Mouse (Mus musculus) monocyte, adult 2 months (primary cell): ENCODE data around the gene Pofut1.
"Not testable (repeated sequence)": the region's sequence is repeated elsewhere in the genome, so short reads cannot be mapped to it uniquely, and the experiment has no call there.

Source experiments
- DNase-seq, 2 experiments: peaks; one replicate each; pipeline ENCODE4 v3.0.0; 2022; ENCODE audit warnings: low spot score in 2 of 2, low read depth in 1 of 2

The Pofut1 gene

GRCm38 (mm10) chr2:153238406-153238805, 2.9 kb upstream of the Pofut1 start:
- no peak for DNase-seq

DNA sequence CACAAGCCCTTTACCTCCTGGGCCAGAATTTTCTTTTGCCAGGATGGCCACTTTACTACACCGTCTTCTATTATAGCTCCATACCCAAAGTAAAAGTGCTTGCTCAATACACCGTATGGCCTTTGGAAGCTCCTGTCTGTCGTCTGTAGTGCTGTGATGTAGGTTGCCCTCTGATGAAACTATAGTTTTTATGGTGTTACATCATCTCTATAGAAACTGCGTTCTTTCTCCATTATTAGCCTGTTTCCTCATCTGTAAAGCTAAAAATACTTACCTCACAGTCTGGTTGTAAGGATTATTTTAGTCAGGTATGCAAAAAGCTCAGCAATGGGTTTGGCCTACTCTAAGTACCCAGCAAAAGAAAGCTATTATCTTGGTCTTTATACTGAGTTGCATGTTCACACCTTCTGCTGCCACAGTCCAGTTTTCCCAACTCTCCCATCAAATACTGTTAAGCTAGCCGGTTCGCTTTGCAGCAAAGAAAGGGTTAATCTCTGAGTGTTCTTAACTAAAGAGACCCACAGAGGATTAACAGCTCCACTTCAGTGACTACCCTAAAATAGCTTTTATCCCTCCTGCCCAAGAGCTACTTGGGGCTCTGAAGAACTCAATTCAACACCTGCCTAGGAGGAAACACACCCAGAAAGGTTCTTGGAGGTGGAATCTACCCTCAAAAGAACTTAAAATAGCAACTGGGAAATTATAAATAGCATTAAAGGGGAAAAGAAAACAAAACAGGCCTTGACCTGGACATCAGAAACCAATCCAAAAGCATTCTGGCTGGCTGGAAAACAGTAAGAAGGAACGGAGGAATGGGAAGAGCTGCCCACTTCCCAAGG, 2.1 kb upstream of the Pofut1 start:
- no peak for DNase-seq

- no peak for DNase-seq
These were observed 1.4 kb upstream of the Pofut1 start for GRCm38 (mm10) chr2:153239860-153240480.

DNA sequence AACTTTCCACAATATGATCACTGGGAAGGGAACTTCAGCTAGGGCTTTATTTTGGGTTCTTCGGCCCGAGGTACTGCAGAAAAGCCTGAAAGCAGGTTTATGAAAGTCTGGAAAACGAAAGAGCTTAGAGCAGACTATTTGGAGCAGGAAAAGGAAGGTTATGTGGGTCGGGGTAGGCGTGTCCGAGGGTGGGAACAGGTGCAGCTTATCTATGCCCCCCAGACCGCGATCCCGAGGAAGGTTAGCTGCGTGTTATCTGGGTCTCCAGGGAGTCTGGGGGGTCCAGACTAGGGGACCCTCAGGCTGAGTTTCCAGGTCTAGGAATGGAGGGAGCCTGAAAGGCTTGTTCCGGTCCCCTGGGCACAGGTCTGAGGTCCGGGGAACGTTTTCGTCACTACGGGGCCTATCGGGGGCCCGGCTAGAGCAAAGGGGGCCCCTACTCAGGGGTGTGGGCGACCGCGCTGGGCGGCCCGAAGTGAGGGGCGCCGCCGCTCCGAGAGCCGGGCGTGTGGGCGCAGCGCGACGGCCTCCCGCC, 565 bp upstream of the Pofut1 start:
- DNase-seq, result no peak

- DNase-seq, result no peak
These were observed 823 bp downstream of the Pofut1 start for GRCm38 (mm10) chr2:153242156-153242555.

- DNase-seq, result no peak
These were observed 8.4 kb downstream of the Pofut1 start for GRCm38 (mm10) chr2:153249751-153250150.

DNA sequence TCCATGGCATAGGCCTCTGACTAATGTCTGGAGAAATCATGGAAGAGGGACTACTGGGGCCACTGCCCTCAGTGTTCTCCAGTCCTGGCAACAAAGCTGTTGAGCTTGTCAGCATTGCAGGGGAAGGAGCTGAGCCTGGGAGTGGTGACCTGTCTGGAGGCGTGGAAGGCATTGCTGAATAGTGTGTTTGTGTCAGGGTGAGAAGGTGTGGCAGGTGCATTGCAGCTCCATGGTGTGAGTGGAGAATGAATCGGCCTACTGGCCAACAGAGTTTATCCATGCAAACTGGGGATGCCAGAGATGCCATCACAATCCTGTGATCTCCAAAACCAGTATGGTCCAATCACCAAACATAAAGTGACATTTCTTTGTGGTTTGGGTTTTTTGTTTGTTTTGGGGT, 15.3 kb downstream of the Pofut1 start:
- DNase-seq, result no peak

- peak in 1 of 2 experiments; percentile 32 for DNase-seq
These were observed 17.9 kb downstream of the Pofut1 start for GRCm38 (mm10) chr2:153259030-153259863.

GRCm38 (mm10) chr2:153259864-153260674, 18.7 kb downstream of the Pofut1 start:
- no peak for DNase-seq

DNA sequence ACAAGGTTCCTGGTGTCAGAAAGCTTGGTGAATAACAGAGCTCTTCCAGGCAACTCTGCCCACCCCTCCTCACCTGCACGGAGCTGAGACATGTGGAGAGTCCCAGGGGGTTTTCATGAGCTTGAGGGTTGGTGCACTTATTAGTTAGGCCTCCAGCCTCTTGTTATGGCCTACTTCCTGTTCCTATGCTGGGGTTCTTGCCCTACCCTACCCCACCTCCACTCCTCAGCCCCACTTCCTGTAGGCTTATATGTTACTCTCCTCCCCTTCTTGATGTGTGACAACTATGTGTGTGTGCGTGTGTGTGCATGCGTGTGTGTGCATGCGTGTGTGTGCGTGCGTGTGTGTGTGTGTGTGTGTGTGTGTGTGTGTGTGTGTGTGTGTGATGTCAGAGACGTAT, 21.7 kb downstream of the Pofut1 start:
- DNase-seq, result no peak

GRCm38 (mm10) chr2:153267331-153267730, 26.0 kb downstream of the Pofut1 start:
- DNase-seq, result no peak

- DNase-seq, result not testable (repeated sequence)
These were observed 29.0 kb downstream of the Pofut1 start for GRCm38 (mm10) chr2:153270231-153270915.

- not testable (repeated sequence) for DNase-seq
These were observed 33.0 kb downstream of the Pofut1 start for GRCm38 (mm10) chr2:153274200-153274918.

- DNase-seq, result no peak
These were observed 33.5 kb downstream of the Pofut1 start for GRCm38 (mm10) chr2:153274919-153275247.

- DNase-seq, result not testable (repeated sequence)
These were observed 34.2 kb downstream of the Pofut1 start for GRCm38 (mm10) chr2:153275577-153275976.

DNA sequence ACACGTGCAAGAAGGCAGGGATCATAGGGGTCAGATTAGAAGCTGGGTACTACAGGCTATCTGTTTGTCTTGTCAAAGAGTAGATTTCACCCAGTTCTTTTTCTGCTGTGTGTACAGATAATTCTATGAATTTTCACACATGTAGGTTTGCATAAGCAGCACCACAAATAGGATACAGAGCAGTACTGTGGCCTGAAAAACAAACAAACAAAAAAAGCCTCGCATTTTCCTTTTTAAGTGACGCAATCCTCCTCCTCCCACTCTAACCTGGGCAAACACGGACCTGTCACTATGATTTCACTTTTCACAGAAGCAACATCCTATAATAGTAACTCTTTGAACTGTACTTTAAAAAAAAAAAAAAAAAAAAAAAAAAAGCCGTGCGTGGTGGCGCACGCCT, 35.1 kb downstream of the Pofut1 start:
- DNase-seq, result no peak

DNA sequence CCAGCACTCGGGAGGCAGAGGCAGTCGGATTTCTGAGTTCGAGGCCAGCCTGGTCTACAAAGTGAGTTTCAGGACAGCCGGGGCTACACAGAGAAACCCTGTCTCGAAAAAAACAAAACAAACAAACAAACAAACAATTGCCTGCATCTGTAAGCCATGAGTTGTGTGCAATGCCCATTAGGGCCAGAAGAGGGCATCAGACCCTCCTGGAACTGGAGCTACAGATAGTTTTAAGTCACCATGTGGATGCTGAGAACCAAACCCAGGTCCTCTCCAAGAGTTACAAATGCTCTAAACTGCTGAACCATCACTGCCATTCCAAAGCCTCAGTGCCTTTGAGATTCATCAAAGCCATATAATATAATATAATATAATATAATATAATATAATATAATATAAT, 35.5 kb downstream of the Pofut1 start:
- DNase-seq, result not testable (repeated sequence)

DNA sequence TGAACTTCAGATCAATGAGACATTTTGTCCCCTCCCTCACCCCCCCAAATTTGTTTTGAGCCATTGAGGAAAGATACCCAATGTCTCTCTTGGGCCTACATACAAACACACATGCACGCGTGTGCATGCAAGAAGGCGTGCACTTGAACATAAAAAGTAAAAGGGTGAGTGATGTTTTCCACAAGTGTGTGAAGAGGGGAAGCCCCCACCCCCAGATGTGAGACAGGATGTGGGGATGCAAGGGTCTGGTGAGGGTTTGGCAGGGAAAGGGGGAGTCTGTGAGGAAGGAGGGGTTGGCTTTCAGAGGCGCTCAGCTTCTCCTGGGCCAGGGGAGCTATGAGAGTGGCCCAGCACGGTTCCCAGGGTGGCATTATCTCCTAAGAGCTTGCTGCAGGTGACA, 37.0 kb downstream of the Pofut1 start:
- DNase-seq, result no peak

DNA sequence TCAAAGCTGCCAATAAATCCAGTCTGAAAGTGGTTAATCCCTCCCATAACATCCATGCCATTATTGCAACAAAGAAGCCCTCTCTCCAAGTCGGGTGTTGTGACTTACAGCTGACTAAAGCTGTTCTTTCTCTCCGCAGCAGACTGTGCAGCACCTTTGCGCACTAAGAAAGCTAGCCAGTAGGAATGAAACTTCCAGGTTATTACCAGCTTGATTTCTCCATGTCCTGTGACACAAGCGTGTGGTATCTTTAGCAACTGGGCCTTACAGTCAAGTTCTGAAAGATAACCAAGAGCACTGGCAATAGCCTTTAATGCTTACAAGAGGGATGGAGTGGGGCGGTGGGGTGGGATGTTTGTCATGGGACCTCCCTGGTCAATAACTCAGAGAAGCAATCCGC, 42.6 kb downstream of the Pofut1 start:
- DNase-seq, result no peak

GRCm38 (mm10) chr2:153286524-153286923, 45.2 kb downstream of the Pofut1 start:
- no peak for DNase-seq
